Mouse (Mus musculus) urinary bladder, postnatal 14 days (tissue): Measurements from ENCODE around the gene Akap13.

Experiments used
- DNase-seq: peaks from one replicate; pipeline ENCODE4 v3.0.0; 2021; ENCODE audit warnings: low spot score

The Akap13 gene

DNA sequence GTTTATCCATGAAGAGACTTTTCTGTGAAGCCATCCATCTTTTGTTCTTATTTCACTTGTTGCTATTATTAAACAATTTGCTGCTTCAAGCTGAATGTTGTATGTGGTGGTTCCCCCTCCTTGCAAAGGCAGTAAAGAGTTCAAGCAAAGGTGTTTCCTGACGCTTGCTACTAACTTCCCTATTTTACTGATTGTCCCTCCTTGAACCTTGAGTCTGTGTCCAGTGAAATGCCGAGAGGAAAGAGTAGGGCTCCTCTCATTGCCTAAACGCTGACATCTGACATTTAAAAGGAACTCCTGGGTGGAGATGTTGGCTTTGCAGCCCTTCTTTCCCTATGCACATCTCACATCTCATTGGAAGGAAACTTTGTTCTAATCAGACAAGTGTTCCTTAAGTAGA is 183.4 kb downstream of the Akap13 start:
- no peak for DNase-seq

DNA sequence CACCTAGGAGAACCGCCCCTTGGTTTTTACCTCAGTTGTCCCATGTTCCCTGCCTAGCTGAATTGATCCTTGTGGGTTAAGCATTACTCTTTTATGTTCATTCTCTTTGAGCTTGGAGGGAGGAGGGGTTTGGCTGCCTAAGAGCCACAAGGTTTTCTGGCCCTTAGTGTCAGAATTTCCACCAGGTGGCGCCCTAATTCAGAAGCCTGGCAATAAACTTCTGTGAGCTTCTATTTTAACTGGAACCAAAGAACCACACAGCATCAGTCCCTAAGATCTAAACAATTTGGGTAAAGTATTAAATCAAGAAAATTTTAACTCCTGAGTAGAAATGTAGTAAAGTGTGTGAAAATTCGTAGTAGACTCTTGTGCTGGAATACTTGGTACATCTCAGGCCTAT is 184.2 kb downstream of the Akap13 start:
- DNase-seq = peak; percentile 82

DNA sequence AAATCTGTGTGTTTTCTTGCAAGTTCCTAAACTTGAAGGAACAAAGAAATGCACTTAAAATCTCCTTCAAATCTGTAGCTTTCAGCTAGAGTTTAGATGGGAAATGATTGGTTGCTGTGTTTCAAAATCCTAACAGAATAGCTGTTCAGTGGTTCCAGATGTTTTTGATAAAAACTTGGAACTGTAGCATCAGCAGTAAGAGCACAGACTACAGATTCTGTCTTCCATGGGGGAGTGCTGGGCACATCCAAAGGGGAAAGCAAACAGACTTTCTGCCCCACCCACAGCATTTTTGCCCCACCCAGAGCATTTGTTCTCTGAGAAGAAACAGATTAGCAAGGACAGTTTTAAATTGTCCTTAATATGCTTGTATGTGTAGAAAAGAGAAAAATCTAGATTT is 184.7 kb downstream of the Akap13 start:
- DNase-seq = peak; percentile 51

DNA sequence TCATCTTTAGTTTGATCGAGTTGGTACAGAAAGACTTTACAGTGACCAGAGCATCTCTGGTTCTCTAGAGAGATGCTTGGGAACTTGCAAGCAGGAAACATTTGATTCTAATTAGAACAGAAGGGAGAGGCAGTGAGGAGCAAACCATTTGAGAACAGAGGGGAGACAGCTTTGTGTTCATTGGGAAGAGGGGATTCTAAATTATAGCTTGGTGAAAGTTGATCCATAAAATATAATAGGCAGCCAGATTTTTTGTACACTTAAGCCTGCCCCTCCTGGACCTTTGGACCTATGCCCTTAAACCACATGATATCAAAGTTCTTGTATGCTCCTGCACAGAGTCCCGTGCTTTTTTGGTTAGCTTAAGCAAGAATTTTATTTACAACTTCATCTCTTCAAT is 185.3 kb downstream of the Akap13 start:
- no peak for DNase-seq

DNA sequence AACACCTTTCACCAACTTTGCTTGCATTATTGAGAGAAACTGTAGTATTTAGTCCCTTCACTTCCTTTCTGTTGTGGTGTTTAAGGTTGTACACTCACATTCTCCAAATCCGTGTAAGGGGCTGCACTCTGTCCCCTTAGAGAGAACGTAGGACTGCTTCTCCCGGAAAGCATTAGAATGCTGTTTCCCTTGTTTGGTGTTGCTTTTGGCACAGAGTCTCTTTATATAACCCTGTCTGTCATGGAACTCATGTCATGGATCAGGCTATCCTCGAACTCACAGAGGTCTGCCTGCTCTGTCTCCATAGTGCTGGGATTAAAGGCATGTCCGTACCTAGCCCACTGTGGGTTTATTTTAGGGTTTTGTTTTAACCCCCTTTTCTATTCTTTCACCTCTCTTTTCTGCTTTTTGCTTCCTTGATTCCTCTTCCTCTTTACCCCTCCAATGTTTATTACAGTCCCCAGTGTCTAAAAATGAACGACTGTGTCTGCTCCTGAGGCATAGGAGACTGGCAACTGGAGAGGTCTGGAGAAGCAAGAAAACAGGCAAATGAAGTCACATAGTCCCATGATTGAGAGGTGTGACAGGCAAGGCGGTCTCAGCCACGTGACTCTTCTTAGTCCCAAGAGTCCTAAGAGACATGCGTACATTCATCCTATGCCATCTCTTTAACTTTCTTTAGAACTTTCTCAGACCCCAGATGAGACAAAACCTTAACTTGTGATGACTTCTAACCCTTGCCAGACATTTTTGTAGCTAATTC is 186.3 kb downstream of the Akap13 start:
- no peak for DNase-seq

GRCm38 (mm10) chr7:75642178-75642777 is 186.9 kb downstream of the Akap13 start:
- peak; percentile 63 for DNase-seq

DNA sequence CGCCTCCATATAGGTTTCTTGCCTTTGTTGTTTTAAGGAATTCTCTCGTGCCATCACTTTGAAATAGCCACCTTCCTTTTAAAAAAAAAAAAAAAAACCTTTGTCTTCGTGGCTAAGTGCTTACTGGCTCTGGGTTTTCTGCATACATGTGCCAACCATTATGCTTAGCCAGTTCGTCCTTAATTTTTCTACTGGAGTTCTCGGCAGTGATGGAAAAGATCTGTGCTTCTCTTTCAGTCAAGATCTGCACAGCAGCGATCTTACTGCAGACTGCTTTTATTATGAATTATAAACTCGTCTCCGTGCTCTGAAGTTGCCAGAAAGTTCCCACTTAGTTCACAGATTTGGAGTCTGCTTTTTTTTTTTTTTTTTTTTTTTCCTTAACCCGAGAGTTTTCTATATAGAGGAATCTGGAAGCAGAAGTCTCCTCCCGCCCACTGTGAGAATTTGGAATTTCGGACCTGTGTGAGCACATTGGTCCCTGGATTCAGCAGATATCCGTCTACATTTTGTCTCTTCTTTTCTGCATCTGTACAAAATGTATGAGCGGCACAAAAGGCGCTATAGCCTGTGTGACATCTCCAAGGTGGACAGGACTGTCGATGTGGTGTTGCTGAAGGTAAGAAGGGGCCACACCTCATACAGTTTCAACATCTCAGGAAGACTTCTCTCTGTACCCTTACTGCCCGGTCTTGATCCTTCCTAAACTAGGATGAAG is 187.7 kb downstream of the Akap13 start:
- DNase-seq = no peak

GRCm38 (mm10) chr7:75643986-75644385 is 188.7 kb downstream of the Akap13 start:
- DNase-seq = no peak

- DNase-seq = no peak
Measured at GRCm38 (mm10) chr7:75644585-75644984, 189.3 kb downstream of the Akap13 start.

DNA sequence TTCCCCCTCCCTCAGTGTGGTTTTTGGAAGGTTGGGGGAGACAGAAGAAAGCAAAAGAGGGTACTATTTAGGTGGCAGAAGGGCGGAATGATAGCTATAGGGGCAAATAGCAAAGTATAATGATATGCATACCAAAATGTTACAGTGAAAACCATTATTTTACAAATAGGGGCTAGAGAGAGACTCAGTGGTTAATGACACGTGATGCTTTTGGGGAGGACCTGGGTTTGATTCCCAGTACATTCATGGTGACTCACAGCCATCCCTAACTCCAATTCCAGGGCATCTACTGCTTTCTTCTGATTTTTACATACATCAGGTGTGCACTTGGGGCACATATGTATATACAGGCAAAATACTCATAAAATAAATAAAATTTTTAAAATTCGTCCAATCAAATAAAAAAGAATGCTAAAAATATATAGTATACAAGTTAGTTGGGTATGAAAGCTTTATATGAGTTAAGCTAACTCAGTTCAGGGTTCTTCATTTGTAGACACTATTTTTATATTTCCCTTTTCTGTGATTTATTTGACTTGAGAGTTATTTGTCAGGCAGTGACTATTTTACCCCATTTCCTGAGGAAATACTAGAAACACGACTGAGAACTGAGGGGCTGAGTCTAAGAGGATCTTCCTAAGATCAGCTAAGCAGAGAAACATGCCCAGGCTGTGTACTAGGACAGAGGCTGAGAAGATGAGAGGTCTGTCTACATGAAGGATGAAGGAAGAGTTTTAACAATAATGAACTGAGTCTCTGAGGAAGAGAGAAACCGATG is 190.0 kb downstream of the Akap13 start:
- no peak for DNase-seq

DNA sequence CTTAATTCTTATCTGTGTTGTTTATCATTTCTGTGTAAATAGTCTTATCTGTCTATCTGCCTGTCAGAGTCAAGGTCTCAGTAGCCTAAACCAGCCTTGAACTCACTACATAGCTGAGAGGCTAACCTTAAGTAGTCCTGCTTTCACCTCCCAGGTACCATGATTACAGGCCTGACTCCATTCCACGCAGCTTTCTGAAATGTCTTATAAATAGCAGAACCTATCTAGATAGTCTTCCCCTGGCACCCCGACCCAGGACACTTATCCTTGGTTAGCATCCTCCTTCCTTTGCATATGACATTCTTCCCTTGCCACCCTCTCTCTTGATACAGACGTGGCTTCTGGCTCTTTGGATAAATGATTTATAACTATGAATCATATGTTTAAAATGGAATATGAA is 192.7 kb downstream of the Akap13 start:
- DNase-seq = no peak

- no peak for DNase-seq
Measured at GRCm38 (mm10) chr7:75648961-75649360, 193.6 kb downstream of the Akap13 start.

DNA sequence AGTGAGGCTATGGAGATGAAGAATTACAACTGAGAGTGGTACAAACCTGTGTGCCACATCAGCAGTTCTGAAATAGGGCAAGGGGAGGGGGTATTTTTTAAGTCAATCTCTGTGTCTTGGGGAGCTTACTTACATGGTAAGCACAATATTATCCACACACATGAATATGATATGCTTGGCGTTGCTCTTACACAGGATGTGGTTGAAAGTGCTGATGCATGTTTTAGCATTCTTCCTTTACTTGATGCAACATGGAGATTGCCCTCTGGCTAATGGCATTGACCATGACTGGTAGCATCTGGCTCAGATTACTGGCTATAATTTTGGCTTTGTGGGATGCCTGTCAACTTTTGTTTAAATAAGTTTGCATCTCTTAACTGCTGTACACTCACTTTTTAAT is 194.6 kb downstream of the Akap13 start:
- no peak for DNase-seq

- DNase-seq = no peak
Measured at GRCm38 (mm10) chr7:75653684-75654317, 198.5 kb downstream of the Akap13 start.

DNA sequence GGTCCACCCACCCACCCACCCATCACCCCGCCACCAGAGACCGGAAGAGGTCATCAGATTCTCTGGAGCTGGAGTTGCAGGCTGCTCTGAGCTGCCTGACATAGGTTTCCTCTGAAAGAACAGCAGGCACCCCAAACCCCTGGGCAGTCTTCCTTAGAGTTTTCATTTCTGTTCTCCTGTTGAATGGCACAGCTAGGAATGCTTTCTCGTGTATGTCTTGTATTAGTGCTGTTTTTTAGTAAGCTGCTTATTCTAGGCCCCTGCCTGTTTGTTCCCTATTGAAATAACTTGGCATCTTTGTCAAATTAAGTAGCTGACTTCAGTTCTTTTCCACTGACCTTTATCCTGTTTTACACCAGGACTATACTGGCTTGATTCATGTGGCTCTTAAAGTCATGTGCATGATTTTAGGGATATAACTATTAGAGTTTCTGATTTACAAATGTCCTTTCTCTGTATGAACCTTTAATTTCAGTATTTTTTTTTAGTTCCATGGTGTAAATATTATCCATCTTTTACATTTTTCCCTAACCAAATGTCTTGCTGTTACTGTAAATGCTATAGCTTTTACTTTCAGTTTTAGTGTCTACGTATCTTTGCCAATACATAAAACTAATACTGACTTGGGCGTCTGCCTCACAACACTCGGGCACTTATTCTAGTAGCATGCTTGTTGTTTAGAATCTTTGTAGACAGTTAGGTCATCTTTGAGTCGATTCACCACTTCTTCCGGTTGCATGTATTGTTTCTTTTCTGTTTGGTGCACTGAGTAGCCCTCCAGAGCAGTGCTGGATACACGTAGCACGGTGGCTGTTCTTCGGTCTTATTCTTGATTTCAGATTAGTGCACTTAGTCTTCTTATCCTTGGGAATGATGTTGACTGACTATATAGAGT is 200.1 kb downstream of the Akap13 start:
- no peak for DNase-seq

GRCm38 (mm10) chr7:75656297-75656852 is 201.0 kb downstream of the Akap13 start:
- no peak for DNase-seq

- DNase-seq = no peak
Measured at GRCm38 (mm10) chr7:75656896-75657295, 201.6 kb downstream of the Akap13 start.

GRCm38 (mm10) chr7:75664455-75664854 is 209.1 kb downstream of the Akap13 start:
- DNase-seq = no peak

- no peak for DNase-seq
Measured at GRCm38 (mm10) chr7:75666982-75667381, 211.6 kb downstream of the Akap13 start.

GRCm38 (mm10) chr7:75667531-75667930 is 212.2 kb downstream of the Akap13 start:
- no peak for DNase-seq

DNA sequence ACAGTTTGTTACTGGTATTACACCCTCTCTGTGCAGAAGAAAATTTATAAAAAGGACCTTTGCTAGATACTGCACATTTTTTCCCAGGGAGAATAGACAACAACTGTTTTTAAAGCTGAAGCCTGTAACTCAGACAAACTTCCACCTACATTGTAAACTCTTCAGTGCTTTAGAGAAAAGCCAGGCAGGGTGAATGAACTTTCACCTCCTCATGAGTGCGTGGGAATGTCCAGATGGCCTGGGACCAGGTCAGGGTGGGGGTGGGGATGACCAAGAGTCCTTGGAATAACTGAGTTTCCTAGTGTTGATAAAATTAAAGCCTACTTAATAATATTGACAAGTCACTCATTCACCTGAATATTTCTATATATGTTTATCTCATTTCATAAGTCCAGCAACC is 213.1 kb downstream of the Akap13 start:
- DNase-seq = no peak
